Mouse (Mus musculus) urinary bladder, postnatal 0 days (tissue): ENCODE measurements around the gene Prmt1. TPM values are rescaled to one million over a fixed set of nuclear protein-coding genes. Genes with fewer than 3 reads are reported as not detected.

Source experiments
- microRNA-seq: library from miRNA; unstranded; fragments of <30 nt; microRNA quantifications from one replicate; pipeline ENCODE4, GENCODE M21; 2016
- polyA plus RNA-seq: library from polyadenylated mRNA; unstranded; fragments of >200 nt; fragmentation: Nextera tagmentation; extraction: Ambion mirVana; gene quantifications from 2 replicates; pipeline ENCODE4 v1.2.1, GENCODE M21; 2015

Gene Prmt1
- polyA plus RNA-seq = 237 and 244 TPM in 2 replicates

DNA sequence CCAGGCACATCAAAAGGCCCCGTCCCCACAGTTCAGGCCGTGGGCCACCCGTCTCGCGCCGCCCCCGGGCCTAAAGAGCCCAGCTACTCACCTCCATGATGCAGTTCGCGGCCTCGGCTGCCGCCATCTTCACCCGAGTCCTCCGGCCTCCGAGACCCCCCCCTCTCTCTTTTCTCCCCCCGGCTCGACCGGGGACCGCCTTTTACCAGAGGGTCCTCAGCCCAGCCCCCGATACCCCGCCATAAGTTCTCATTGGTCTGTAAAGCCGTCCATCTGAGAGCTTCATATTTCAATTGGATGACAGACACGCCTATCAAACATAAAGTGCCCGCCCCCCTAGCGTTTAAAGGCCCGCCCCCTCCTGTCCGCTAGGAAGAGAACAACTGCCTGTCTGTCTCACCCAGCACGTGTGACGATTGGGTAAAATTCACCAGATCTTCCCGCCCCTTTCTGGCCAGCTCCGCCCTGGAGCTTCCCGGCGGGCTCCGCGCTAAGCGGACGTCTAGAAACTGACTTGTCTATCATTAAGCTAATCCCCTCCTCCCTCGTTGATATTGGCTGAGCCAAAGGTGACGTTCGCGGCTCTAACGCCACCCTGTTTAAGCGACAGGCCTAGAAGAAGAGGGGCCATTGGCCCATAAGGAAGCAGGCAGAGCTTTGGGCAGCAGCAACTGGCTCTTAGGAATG lies at the start of gene Prmt1:
TSS of gene Prmt1 (minus strand) at position 377 of the 687 bp plus-strand sequence.

DNA sequence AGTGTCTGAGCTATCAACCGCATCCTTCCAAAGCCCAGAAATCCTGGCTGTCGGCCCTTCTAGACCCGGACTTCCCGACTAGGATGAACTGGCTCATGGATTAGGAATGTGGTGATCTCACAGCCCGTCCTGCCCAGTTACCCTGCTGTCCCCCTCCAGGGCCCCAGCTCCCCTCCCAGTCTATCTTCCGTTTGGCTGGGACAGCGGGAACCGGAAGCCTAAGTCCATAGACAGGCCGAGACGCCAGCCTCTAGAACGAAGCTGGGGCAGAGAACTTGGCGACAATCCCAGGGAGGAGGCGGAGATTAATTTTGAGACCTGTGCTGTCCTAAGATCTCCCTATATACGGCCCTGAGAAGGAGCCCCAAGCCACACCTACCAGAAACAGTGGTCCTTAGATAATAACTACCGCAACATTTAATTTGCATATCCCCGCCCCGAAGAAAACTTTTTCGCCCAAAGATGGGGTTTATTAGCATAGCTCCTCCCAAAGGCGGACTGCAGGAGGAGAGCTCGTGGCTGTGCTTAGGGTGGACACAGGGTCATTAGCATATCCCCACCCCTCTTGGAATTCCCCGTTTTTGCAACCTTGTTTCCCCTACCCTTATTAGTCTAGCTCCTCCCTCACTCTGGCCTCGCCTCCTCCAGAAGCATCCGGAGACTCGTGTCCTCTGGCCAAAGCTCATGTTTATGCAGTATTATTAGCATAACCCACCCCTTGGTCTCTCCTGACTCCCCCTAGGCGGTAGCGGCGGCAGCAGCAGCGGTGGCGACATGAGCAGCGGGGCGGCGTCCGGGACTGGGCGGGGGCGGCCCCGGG lies 31.1 kb upstream of the Prmt1 start, which contains the start of gene Rras:
TSS of gene Rras (plus strand) at position 720 of the 820 bp plus-strand sequence.

DNA sequence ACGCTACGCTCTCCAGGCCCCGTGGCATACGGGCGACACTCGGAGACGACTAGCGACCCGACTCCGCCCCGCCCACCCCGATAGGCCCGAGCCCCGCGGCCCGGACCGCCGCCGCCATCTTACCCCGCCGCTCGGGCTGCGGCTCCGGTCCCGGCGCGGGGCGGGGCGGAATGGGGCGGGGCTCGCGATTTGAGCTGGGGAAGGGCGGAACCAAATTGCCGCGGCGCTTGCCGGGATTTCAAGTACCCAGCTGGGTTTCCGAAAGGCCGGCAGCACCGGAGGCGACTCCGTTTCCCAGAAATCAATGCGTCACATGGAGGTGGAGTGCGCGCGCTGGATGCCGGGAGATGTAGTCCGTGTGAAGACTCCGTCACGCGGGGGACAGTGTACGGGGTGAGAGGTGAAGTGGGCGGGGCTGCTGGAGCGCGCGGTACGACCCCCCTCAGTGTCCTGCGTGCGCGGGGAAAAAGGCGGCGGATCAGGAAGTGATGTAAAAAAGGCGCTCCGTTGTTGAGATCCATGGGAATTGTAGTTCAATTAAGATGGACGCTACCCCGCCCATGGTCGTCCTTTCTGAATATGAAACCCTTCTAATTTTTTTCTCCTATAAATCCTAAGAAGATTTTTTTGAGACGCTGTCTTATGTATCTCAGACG lies 29.7 kb upstream of the Prmt1 start, which contains the start of gene Scaf1:
TSS of gene Scaf1 (minus strand) at position 407 of the 656 bp plus-strand sequence.

DNA sequence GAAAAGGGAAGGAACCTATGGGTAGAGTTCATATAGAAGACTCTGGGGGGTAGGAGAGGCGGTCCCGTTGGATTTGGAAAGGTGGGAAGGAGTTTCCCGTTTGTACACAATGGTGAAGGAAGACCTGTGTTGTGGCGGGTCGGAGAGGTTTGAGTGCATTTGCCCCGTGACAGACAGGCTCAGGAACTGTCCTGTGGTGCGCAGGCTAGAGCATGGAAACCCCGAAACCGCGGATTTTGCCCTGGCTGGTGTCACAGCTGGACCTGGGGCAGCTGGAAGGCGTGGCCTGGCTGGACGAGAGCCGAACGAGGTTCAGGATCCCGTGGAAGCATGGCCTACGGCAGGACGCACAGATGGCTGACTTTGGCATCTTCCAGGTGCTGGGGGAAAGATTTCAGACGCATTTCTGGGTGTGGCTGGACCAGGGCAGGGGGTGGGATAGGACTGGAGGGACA lies 12.2 kb upstream of the Prmt1 start, which contains the start of gene Bcl2l12:
TSS of gene Bcl2l12 (minus strand) at position 212 of the 455 bp plus-strand sequence.

DNA sequence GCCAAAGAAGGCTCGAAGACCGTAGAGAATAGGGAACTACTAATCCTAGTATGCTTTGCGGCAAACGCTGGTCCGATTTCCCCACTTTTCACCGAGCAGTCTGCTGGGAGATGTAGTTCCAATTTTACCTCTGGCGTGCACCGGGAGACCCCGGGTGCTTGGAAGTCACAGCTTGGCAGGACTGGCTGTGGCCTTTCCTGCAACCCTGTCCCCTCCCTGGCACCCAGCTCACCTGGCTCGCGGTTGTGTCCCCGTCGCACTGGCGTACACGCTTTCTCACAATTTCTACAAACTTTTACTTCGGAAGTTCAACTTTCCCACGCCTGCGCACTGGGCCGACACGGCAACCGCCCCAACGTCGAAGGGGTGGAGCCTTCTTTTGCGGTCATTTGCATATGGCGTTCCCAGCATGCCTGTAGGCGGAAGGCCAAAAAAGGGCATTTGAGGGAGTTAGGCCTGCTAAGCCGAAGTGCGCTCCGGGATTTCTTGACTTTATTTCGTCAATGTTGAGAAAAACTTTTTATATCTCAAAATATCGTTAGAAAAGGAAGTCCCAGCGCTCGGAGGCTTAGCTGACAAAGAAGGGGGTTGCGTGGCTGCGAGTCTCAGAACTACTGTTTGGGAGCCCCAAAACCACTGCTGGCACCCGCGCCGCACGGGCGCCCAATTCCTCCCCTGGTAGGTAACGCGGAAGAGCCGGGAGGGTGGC lies 11.0 kb upstream of the Prmt1 start, which contains the start of gene Irf3:
TSS of gene Irf3 (plus strand) at position 418 of the 709 bp plus-strand sequence.

DNA sequence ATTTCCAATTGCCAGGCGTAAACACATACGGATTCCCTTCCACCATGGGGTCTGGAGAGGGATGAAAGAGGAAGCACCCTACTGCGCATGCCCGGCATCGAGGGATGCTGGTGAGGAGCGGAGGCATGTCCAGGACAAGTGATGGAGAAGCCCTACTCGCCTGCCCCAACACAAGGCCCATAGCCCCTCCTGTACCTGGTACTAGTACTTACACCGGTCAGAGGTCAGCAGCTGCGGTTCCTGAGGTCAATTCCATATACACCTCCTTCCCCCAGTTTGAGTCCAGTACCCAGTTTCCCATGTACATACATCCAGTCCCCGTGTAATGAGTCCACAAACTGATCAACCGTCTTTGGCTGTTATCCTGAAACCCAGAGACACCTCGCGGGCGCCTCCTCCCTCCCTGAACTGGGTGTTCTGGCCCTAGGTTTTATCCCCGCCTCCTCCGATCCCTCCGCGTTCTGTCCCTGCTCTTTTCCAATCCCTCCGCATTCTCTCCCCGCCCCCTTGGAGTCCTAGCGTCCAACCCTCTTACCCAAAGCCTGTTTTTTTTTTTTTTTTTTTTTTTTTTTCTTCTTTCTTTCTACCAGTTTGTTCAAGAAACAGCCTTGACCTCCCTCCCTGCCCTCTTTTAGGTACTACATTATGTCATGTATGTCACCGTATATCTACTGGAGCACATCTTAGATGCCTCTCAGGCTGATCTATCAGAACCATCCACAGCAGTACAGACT lies 11.8 kb downstream of the Prmt1 start, which contains the start of gene Cpt1c:
TSS of gene Cpt1c (minus strand) at position 469 of the 734 bp plus-strand sequence.

DNA sequence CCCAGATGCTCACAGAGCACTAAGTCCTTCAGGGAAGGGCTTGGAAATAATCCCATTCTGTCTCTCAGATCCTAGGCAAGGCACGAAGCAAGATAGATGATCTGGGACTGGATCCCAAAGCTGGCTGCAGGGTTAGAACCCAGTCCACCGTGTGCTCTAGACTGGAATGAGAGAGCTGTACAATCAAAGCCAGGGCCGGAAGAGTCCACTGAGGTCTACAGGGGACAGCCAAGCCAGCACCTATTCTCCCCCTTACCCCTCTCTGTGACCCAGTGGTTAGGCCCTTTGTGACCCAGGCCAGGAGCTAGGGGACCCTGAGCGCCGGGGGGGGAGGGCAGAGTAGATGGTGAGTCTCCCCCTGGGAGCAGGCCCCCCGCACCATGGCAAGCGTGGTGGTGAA lies 43.5 kb downstream of the Prmt1 start, which contains the start of gene Tsks:
TSS of gene Tsks (plus strand) at position 301 of the 400 bp plus-strand sequence.

DNA sequence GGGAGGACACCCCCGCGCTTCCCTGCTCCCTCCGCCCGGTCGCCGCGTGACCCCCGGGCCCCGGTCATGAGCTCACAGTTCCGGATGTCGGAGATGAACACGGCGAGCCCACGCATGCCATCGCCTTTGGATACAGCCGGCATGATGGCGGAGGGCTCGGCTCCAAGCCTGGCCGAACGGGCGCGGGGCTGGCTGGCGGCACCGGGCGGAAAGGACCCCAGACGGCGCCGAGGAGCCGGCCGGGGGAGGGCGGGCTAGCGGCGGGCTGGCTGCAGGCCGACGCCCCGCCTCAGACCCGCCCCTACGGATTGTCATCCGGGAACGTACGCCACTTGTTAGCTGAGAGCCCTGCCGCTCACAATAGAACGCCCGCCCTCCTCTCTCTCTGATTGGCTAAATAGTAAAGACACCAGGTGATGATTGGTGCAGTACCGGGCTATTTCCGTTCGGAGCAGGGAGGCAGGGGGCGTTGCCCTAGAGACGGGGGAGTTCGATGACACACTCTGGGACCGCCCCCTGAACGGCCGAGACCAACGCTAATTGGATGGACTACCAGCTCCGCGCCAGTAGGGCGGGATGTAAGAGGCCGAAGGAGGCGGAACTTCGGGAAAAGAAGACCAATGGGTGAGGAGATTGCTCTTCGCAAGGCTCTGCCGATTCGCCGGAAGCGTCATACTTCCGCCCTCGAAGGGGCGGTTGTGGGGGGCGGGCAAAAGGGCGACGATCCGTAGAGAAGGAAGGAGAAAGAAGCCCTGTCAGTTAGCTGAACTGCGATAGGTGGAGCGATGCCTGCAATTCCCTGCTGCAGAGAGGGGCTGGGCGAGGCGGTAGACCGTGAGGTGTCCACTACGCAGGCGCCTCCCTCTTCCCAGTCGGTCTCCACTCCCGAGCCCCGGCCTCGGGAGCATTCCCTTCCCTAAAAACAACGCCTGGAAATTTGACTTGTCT lies 56.9 kb downstream of the Prmt1 start, which contains the start of gene Ap2a1:
TSS of gene Ap2a1 (minus strand) at position 293 of the 948 bp plus-strand sequence.

Small RNA genes lying within 50 kb of the gene (microRNA-seq; reads per million reads assigned to microRNA genes)
- 1.2 reads per million for gene Mir7054

Other genes starting within 250 kb of the Prmt1 start
- gene Vrk3, start 238.2 kb downstream of the Prmt1 start, polyA plus RNA-seq = 15.4 and 17.6 TPM in 2 replicates
- gene Zfp473, start 235.5 kb downstream of the Prmt1 start, polyA plus RNA-seq = 0.21 and 0.35 TPM in 2 replicates
- 40.2 and 44.4 TPM in 2 replicates for gene Nup62, start 170.5 kb downstream of the Prmt1 start, polyA plus RNA-seq
- gene Il4i1, start 170.2 kb downstream of the Prmt1 start, polyA plus RNA-seq = 0.51 and 0.73 TPM in 2 replicates
- gene Atf5, start 169.9 kb downstream of the Prmt1 start, polyA plus RNA-seq = 6.1 and 8.3 TPM in 2 replicates
- 89.9 and 95.2 TPM in 2 replicates for gene Akt1s1, start 137.6 kb downstream of the Prmt1 start, polyA plus RNA-seq
- gene Tbc1d17, start 137.5 kb downstream of the Prmt1 start, polyA plus RNA-seq = 40.6 and 43.1 TPM in 2 replicates
- gene Pnkp, start 129.4 kb downstream of the Prmt1 start, polyA plus RNA-seq = 23.5 and 32.3 TPM in 2 replicates
- 204 and 244 TPM in 2 replicates for gene Ptov1, start 116.8 kb downstream of the Prmt1 start, polyA plus RNA-seq
- gene Med25, start 93.9 kb downstream of the Prmt1 start, polyA plus RNA-seq = 56.3 and 58.9 TPM in 2 replicates
- gene Fuz, start 90.5 kb downstream of the Prmt1 start, polyA plus RNA-seq = 27.5 and 29.3 TPM in 2 replicates
- 32.3 and 40.8 TPM in 2 replicates for gene Ap2a1, start 57.1 kb downstream of the Prmt1 start, polyA plus RNA-seq
- 0.23 and 0.39 TPM in 2 replicates for gene Tsks, start 43.4 kb downstream of the Prmt1 start, polyA plus RNA-seq
- 10.1 and 10.3 TPM in 2 replicates for gene Cpt1c, start 11.7 kb downstream of the Prmt1 start, polyA plus RNA-seq
- gene Irf3, start 11.1 kb upstream of the Prmt1 start, polyA plus RNA-seq = 52.3 and 56.8 TPM in 2 replicates
- 31.9 and 33.3 TPM in 2 replicates for gene Bcl2l12, start 12.1 kb upstream of the Prmt1 start, polyA plus RNA-seq
- 22.9 and 24.6 TPM in 2 replicates for gene Scaf1, start 29.8 kb upstream of the Prmt1 start, polyA plus RNA-seq
- gene Rras, start 31.4 kb upstream of the Prmt1 start, polyA plus RNA-seq = 342 and 359 TPM in 2 replicates
- gene Prr12, start 66.3 kb upstream of the Prmt1 start, polyA plus RNA-seq = 4.3 and 5.6 TPM in 2 replicates
- gene Nosip, start 75.9 kb upstream of the Prmt1 start, polyA plus RNA-seq = 33.7 and 38.6 TPM in 2 replicates
- gene Prrg2, start 76.1 kb upstream of the Prmt1 start, polyA plus RNA-seq = 22.6 and 23.4 TPM in 2 replicates
- gene Rcn3, start 105.7 kb upstream of the Prmt1 start, polyA plus RNA-seq = 345 and 360 TPM in 2 replicates
- gene Fcgrt, start 117.3 kb upstream of the Prmt1 start, polyA plus RNA-seq = 134 and 152 TPM in 2 replicates
- gene Rps11, start 137.9 kb upstream of the Prmt1 start, polyA plus RNA-seq = 1,079 and 1,156 TPM in 2 replicates
- 1,221 and 1,252 TPM in 2 replicates for gene Rpl13a, start 142.2 kb upstream of the Prmt1 start, polyA plus RNA-seq
- gene Gm45713, start 149.7 kb upstream of the Prmt1 start, polyA plus RNA-seq = 0.22 and 0.60 TPM in 2 replicates
- gene Flt3l, start 149.9 kb upstream of the Prmt1 start, polyA plus RNA-seq = 3.5 and 4.9 TPM in 2 replicates
- 52.0 and 54.3 TPM in 2 replicates for gene Pih1d1, start 167.7 kb upstream of the Prmt1 start, polyA plus RNA-seq
- 19.3 and 21.1 TPM in 2 replicates for gene Aldh16a1, start 168.0 kb upstream of the Prmt1 start, polyA plus RNA-seq
- gene Slc17a7, start 177.4 kb upstream of the Prmt1 start, polyA plus RNA-seq = 0.08 TPM in 1 of 2 replicates, not detected in the other
- not detected in 2 replicates for gene Gfy, start 193.0 kb upstream of the Prmt1 start, polyA plus RNA-seq
- not detected in 2 replicates for gene Pth2, start 194.4 kb upstream of the Prmt1 start, polyA plus RNA-seq
- 0.26 and 0.35 TPM in 2 replicates for gene Ccdc155, start 218.3 kb upstream of the Prmt1 start, polyA plus RNA-seq
- gene Dkkl1, start 225.6 kb upstream of the Prmt1 start, polyA plus RNA-seq = 13.9 and 16.5 TPM in 2 replicates
- gene Tead2, start 229.2 kb upstream of the Prmt1 start, polyA plus RNA-seq = 39.4 and 41.4 TPM in 2 replicates